Mouse (Mus musculus) G1E (cell line): ENCODE measurements at regions not wholly inside any gene's neighbourhood (a gene's known extent, or its start where the extent isn't known, plus 50 kb on each side); places are given as distances from the start of the nearest gene placed in this dataset.

Experiments used
- ATAC-seq: 2 replicates; pipeline ENCODE4 v1.8.0; 2016; ENCODE audit warnings: mild to moderate bottlenecking; ENCODE audit not compliant: insufficient number of reproducible peaks, poor library complexity, low FRiP score, severe bottlenecking; ENCODE audit errors: extremely low read depth
- DNase-seq: peaks from one replicate; pipeline ENCODE4 v3.0.0; 2012; ENCODE audit warnings: low spot score
- H3K27me3 ChIP-seq: 2 replicates; pipeline ENCODE4 v1.6.1; 2012; ENCODE audit warnings: mild to moderate bottlenecking, low read length, inconsistent platforms; ENCODE audit not compliant: insufficient read depth
- H3K36me3 ChIP-seq: replicated peaks from 2 replicates; pipeline ENCODE3; 2012; ENCODE audit warnings: mild to moderate bottlenecking, inconsistent platforms
- H3K4me1 ChIP-seq: 2 replicates; pipeline ENCODE4 v1.6.1; 2012; ENCODE audit warnings: low read depth, low read length, inconsistent platforms, mixed read lengths; ENCODE audit not compliant: insufficient read depth
- H3K4me3 ChIP-seq: 2 replicates; pipeline ENCODE4 v1.5.1; 2012; ENCODE audit warnings: low read depth, mild to moderate bottlenecking, inconsistent platforms, low read length, moderate library complexity, mixed read lengths
- H3K9me3 ChIP-seq: replicated peaks from 2 replicates; pipeline ENCODE4 v1.6.1; 2012; ENCODE audit warnings: inconsistent platforms
- CTCF ChIP-seq: IDR thresholded peaks from 2 replicates; pipeline ENCODE4 v1.5.1; 2012; ENCODE audit warnings: low read depth, low read length, inconsistent platforms, mixed read lengths
- GATA1 ChIP-seq: IDR thresholded peaks from 2 replicates; pipeline ENCODE4 v1.6.1; 2012; ENCODE audit warnings: borderline replicate concordance, low read length, inconsistent platforms, mixed read lengths
- GATA2 ChIP-seq: IDR thresholded peaks from 2 replicates; pipeline ENCODE4 v1.6.1; 2012; ENCODE audit warnings: low read depth, low read length, inconsistent platforms, borderline replicate concordance
- POLR2AphosphoS5 ChIP-seq: IDR thresholded peaks from 2 replicates; pipeline ENCODE4 v1.6.1; 2012; ENCODE audit warnings: low read depth, low read length, inconsistent platforms; ENCODE audit not compliant: insufficient replicate concordance
- TAL1 ChIP-seq: conservative IDR thresholded peaks from 2 replicates; pipeline ENCODE4 v1.6.1; 2012; ENCODE audit warnings: low read depth, low read length, inconsistent platforms, mixed read lengths

DNA sequence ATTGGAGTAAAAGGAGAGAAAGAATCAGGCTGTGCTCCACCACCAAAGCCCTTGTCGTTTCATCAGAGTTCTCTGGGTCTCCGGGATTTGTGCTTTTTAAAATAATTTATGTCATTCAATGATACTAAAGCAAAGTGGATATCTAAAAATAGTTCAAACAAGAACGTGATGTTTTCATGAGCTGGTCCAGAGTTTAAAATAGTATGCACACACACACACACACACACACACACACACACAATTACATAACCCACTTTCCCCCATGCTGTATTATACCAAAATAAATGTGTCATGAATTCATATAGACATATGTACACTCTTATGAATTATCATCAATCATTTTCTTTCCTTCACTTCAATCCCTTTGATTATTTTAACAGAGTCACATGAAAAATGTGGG lies 118.5 kb upstream of the Gdnf start:
- TF ChIP-seq POLR2AphosphoS5 (no peak), GATA1 (no peak), CTCF (no peak), GATA2 (no peak), TAL1 (no peak)
- H3K4me3 ChIP-seq, result no peak overlapping the region
- H3K4me1 ChIP-seq, result no peaks in the 10 kb centered on the region
- ATAC-seq, result no peak
- H3K36me3 ChIP-seq, result no peaks in the 10 kb centered on the region
- no peak for DNase-seq
- H3K9me3 ChIP-seq, result no peaks in the 10 kb centered on the region
- peaks cover 3% of the 10 kb centered on the region for H3K27me3 ChIP-seq

DNA sequence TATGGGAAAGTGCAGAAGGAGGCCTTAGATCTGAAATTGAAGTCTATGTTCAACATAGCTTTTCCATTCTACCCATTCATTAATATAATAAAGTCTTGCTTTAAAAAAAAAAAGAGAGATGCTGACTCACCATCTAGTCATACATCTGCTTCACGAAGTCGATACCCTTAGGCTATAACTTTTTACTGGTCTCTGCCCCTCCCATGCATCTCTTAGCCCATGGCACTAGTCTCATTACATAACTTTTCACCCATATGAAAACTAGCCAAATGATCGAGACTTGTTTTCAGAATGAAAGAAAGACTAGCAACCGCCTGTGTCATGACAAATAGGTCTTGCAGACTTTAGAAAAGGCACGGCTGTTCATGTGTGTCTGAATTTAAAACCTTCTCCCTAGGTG lies 116.6 kb upstream of the Gdnf start:
- H3K9me3 ChIP-seq, result no peaks in the 10 kb centered on the region
- no peaks in the 10 kb centered on the region for H3K4me1 ChIP-seq
- H3K4me3 ChIP-seq, result no peak overlapping the region
- no peaks in the 10 kb centered on the region for H3K36me3 ChIP-seq
- DNase-seq, result no peak
- no peak for TF ChIP-seq GATA2
- peaks cover 3% of the 10 kb centered on the region for H3K27me3 ChIP-seq
- no peak for ATAC-seq

DNA sequence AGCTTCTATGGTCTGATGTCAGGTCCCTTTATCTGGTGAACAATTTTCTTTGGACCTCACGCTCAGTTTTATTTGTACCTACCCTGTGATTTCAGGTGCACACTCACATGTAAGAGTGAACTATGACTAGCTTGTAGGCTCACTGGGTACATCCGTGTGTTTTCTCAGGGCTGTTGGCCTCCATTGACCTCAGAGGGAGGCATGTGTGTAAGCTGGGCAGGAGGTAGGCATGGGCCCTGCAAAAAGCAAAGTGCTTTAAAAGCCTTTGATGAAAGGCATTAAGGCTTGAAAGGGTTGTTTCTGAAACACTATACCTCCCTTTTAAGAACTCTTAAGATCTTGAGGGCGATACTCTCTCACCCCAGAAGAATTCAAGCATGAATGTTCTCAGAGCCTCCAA lies 112.9 kb upstream of the Gdnf start:
- DNase-seq, result no peak
- Histone ChIP-seq H3K4me3 (no peak overlapping the region), H3K4me1 (no peaks in the 10 kb centered on the region), H3K9me3 (no peaks in the 10 kb centered on the region), H3K27me3 (peaks cover 6% of the 10 kb centered on the region), H3K36me3 (no peaks in the 10 kb centered on the region)
- no peak for ATAC-seq
- TF ChIP-seq GATA2, result no peak
- no peak for TF ChIP-seq TAL1
- no peak for TF ChIP-seq GATA1
- no peak for TF ChIP-seq CTCF
- TF ChIP-seq POLR2AphosphoS5, result no peak

DNA sequence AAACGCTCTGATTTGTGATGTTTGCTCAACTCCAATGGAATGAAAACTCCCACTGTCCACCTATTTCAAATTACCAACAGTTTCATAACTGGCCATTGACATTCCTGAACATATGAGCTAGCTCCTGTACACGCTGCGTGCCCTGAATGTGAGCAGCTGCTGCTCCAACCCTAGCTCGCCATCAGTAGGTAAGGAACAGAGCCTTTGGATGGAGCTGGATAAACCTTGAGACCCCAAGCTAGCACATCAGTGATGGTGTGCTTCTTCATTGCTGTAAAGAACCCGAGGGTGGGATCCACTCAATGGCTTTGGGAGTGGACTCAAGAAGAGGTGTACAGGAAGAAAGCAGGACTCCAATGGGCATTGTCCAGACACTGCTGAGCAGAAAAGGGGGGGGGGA lies 101.8 kb upstream of the Gdnf start:
- Histone ChIP-seq H3K27me3 (no peaks in the 10 kb centered on the region), H3K36me3 (no peaks in the 10 kb centered on the region), H3K4me1 (no peaks in the 10 kb centered on the region), H3K9me3 (no peaks in the 10 kb centered on the region), H3K4me3 (no peak overlapping the region)
- DNase-seq, result no peak
- no peak for TF ChIP-seq TAL1
- no peak for TF ChIP-seq CTCF
- TF ChIP-seq POLR2AphosphoS5, result no peak
- no peak for TF ChIP-seq GATA1
- ATAC-seq, result no peak

DNA sequence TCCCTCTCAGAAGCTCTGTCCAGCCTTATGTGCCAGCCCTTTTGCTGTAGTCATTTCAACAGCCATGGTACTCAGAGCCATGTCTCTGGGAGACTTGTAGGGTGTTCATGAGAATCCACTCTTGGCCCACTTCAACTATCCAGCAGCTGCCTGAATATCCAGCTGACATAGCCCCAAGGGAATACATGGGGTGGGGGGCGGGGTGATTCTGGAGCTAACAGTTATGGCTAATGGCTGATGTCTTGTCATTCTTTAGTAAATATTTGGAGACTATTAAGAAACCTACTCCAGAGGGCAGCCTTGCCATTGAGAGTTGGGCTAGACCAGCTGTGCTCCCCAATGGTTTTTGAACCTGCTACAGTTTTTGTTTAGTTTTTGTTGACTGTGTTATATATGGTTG lies 96.0 kb upstream of the Gdnf start:
- no peak for DNase-seq
- Histone ChIP-seq H3K27me3 (no peaks in the 10 kb centered on the region), H3K36me3 (no peaks in the 10 kb centered on the region), H3K4me1 (no peaks in the 10 kb centered on the region), H3K9me3 (no peaks in the 10 kb centered on the region), H3K4me3 (no peak overlapping the region)
- TF ChIP-seq POLR2AphosphoS5, result no peak
- ATAC-seq, result no peak

DNA sequence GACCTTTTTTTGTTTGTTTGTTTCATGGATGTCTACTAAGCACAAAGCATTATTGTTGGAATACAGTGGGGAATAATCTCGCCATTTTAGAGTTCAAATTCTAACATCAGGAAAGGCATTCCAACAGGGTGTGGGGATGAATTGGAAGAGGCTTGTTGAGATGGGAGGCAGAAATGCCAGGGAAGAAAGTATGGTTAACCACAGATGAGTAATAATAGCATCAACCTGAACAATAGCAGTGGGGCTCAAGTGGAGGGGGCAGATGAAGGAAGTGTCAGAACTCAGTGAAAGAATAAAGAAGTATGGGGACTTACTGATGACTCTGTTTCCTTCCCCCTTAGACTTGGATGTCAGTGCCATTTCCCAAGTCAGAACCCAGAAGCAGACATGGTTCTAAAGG lies 94.5 kb upstream of the Gdnf start:
- ATAC-seq, result no peak
- TF ChIP-seq TAL1 (no peak), CTCF (no peak), GATA2 (no peak), POLR2AphosphoS5 (no peak), GATA1 (no peak)
- Histone ChIP-seq H3K27me3 (no peaks in the 10 kb centered on the region), H3K36me3 (no peaks in the 10 kb centered on the region), H3K4me3 (no peak overlapping the region), H3K4me1 (no peaks in the 10 kb centered on the region), H3K9me3 (no peaks in the 10 kb centered on the region)
- no peak for DNase-seq

DNA sequence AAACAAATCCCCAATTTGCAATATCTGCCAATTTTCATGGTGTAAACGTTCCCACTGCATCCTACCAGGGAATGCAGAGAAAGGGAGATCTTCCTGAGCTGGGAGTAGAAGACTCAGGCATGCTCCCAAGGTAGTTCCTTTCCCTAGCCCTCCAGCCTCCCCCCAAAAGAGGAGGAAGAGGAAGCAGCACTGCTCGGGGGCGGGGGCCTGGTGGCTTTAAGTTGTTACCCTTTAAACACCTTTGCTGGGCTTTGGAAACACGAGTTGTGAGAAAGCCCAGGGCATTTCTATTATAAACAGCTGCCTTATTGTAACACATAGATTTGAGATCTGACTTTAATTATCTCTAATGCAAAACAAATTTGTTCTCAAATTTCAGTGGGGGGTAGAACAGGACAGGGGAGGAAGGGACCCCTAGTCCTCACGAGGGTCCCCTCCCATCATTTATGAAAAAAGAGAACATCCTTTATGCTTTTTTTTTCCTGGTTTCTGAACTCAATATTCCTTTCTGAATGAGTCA lies 87.4 kb upstream of the Gdnf start:
- no peak for ATAC-seq
- no peak overlapping the region for H3K4me3 ChIP-seq
- H3K36me3 ChIP-seq, result no peaks in the 10 kb centered on the region

More for the DNA sequence above, 87.4 kb upstream of the Gdnf start:
- Histone ChIP-seq H3K9me3 (no peaks in the 10 kb centered on the region), H3K4me1 (no peaks in the 10 kb centered on the region), H3K27me3 (peaks cover 3% of the 10 kb centered on the region; the same call in 1 of the 2 replicates)
- no peak for DNase-seq
- TF ChIP-seq CTCF (no peak), GATA2 (no peak), POLR2AphosphoS5 (no peak), GATA1 (no peak), TAL1 (no peak)
